Mouse (Mus musculus) limb, embryonic 14.5 days (tissue): ENCODE data around the gene Cenpq. TPM values are rescaled to one million over a fixed set of nuclear protein-coding genes. Genes with fewer than 3 reads are reported as not detected.

Experiments used
- ATAC-seq: fragments of 200-750 bp; cut with Nextera tagmentation; 2 replicates; pipeline ENCODE4 v1.8.0; 2017; ENCODE audit warnings: low read depth, moderate number of reproducible peaks, moderate TSS enrichment; ENCODE audit not compliant: low FRiP score
- DNase-seq: peaks from one replicate; pipeline ENCODE4 v3.0.0-alpha.2; 2015; ENCODE audit warnings: low spot score
- H3K27ac ChIP-seq: fragments of 300-500 bp; sonication (generic); replicated peaks from 2 replicates; pipeline ENCODE4 v1.5.1; 2014; ENCODE audit warnings: low read depth, mild to moderate bottlenecking, low read length, moderate library complexity, mixed read lengths
- H3K27me3 ChIP-seq: fragments of 300-500 bp; sonication (generic); 2 replicates; pipeline ENCODE4 v1.6.1; 2014; ENCODE audit warnings: low read length, mixed read lengths; ENCODE audit not compliant: control insufficient read depth, insufficient read depth
- H3K36me3 ChIP-seq: fragments of 300-500 bp; sonication (generic); 2 replicates; pipeline ENCODE4 v1.6.1; 2014; ENCODE audit warnings: mild to moderate bottlenecking, low read length, moderate library complexity, mixed read lengths; ENCODE audit not compliant: control insufficient read depth, insufficient read depth
- H3K4me1 ChIP-seq: fragments of 300-500 bp; sonication (generic); 2 replicates; pipeline ENCODE4 v1.6.1; 2014; ENCODE audit warnings: antibody characterized with exemption, low read length, mixed read lengths; ENCODE audit not compliant: control insufficient read depth, insufficient read depth
- H3K4me2 ChIP-seq: fragments of 300-500 bp; sonication (generic); replicated peaks from 2 replicates; pipeline ENCODE4 v1.6.1; 2014; ENCODE audit warnings: low read depth, mild to moderate bottlenecking, low read length, moderate library complexity; ENCODE audit not compliant: severe bottlenecking
- H3K4me3 ChIP-seq: fragments of 300-500 bp; sonication (generic); replicated peaks from 2 replicates; pipeline ENCODE4 v1.5.1; 2014; ENCODE audit warnings: low read length
- H3K9ac ChIP-seq: fragments of 300-500 bp; sonication (generic); 2 replicates; pipeline ENCODE4 v1.6.1; 2014; ENCODE audit warnings: mild to moderate bottlenecking, low read depth, low read length, moderate library complexity; ENCODE audit not compliant: severe bottlenecking
- H3K9me3 ChIP-seq: fragments of 300-500 bp; sonication (generic); 2 replicates; pipeline ENCODE4 v1.6.1; 2016; ENCODE audit warnings: low read length; ENCODE audit not compliant: control insufficient read depth
- POLR2A ChIP-seq: fragments of 200-500 bp; IDR thresholded peaks from 2 replicates; pipeline ENCODE4 v1.8.0; 2012; ENCODE audit warnings: inconsistent platforms, mild to moderate bottlenecking, moderate library complexity, borderline replicate concordance; ENCODE audit not compliant: insufficient read depth, insufficient read length; ENCODE audit errors: extremely low read depth
- WGBS: fragments of 180-500 bp; shearing (Covaris S2); extraction: QIAGEN DNeasy Blood & Tissue Kit; methylation state at CpG from one replicate; pipeline ENCODE4 v1.1.7; 2014; 5-methylcytosine and 5-hydroxymethylcytosine counted together
- polyA plus RNA-seq, 2 experiments: library from polyadenylated mRNA; depleted of rRNA in 1 of 2; stranded (reverse) in 1 of 2; unstranded in 1 of 2; fragments of >200 nt; fragmentation: Nextera tagmentation in 1 of 2; extraction: Ambion mirVana in 1 of 2; gene quantifications; 2 replicates each; pipeline versions ENCODE4 v1.2.1 to v1.2.3; 2012 to 2014

The Cenpq gene
- polyA plus RNA-seq, 2 experiments = 17.3 to 23.2 TPM

DNA sequence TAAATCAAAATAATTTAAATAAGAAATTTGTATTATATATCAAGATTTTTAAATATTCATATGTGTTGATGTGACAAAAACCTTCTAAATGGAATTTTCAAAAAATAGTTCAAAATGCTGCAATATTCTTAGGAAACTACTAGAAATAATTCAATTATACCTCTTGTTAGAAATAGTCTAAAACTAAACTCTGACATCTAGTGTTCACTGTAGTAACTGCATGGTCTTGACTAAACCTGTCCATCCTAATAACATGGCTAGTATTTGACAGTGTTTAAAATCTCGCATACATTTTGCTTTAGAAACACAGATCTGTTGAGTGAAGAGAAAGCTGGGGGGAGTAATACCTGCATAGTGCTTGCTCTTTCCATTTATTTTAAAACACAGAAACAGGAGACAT is 38.0 kb downstream of the Cenpq start:
- Histone ChIP-seq H3K4me2 (no peak overlapping the region), H3K27ac (no peak overlapping the region), H3K4me3 (no peak overlapping the region), H3K4me1 (no peaks in the 10 kb centered on the region), H3K9me3 (no peaks in the 10 kb centered on the region), H3K36me3 (no peaks in the 10 kb centered on the region), H3K9ac (no peak overlapping the region), H3K27me3 (no peaks in the 10 kb centered on the region)
- WGBS = 63% methylated on average over 1 of the region's 1 CpGs
- ATAC-seq = no peak
- DNase-seq = peak; percentile 79
- no peak for TF ChIP-seq POLR2A

DNA sequence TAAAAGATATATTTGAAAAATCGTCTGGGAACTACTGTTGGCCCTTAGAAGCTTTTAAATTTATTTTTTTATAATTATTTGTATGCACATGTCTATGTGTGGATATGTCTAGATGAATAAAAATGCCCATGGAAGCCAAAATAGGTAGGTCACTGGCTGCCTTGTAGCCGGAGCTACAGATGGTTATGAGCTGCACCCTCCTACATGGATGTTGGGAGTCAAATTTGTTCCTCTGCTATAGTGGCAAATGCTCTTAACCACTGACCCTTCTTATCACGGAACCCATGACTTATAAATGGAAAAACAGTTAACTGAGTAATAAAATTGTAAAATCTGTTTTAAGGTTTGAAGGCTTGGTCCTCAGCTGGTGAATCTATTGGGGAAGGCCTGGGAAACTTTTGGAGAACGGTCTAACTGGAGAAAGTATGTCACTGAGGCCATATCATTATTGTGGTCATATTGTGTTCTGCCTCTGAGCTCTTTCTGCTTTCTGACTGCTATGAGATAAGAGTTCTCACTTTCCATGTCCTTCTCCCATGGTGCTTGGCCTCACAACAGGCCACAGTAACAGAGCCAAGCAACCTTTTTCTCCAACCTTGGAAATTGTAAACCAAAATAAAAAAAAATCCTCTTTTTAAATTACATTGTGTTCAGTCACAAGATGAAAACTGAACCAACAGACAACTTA is 46.9 kb downstream of the Cenpq start:
- H3K4me3 ChIP-seq = no peak overlapping the region
- H3K4me2 ChIP-seq = no peak overlapping the region
- DNase-seq = no peak
- 78% methylated on average over 4 of the region's 4 CpGs for WGBS
- no peaks in the 10 kb centered on the region for H3K27me3 ChIP-seq
- no peak for ATAC-seq
- no peak overlapping the region for H3K9ac ChIP-seq
- no peaks in the 10 kb centered on the region for H3K36me3 ChIP-seq
- H3K9me3 ChIP-seq = no peaks in the 10 kb centered on the region
- no peak for TF ChIP-seq POLR2A
- H3K27ac ChIP-seq = no peak overlapping the region
- no peaks in the 10 kb centered on the region for H3K4me1 ChIP-seq

DNA sequence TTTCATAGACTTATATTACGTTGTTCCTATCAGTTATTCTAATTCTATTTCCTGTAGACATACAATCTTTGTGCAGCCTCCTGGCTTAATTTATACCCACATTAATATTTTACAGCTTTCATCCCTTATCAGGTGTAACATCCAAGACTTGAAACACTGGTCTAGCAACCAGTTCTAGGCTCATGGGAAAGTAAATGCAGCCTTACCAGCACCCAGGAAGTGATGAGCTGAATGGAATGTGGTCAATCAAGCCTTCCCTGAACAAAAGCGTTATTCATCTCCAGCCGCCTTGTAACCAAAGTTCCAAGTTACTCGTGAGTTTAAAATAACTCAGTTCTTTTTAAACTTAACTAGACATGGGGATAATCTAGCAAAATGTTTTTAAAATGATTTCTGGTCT is 49.7 kb downstream of the Cenpq start:
- no peak for TF ChIP-seq POLR2A
- Histone ChIP-seq H3K27me3 (no peaks in the 10 kb centered on the region), H3K4me1 (no peaks in the 10 kb centered on the region), H3K4me3 (no peak overlapping the region), H3K9me3 (no peaks in the 10 kb centered on the region), H3K36me3 (no peaks in the 10 kb centered on the region), H3K27ac (no peak overlapping the region), H3K4me2 (no peak overlapping the region), H3K9ac (no peak overlapping the region)
- DNase-seq (peak; percentile 19), ATAC-seq (no peak)
- 79% methylated on average over 4 of the region's 4 CpGs for WGBS

DNA sequence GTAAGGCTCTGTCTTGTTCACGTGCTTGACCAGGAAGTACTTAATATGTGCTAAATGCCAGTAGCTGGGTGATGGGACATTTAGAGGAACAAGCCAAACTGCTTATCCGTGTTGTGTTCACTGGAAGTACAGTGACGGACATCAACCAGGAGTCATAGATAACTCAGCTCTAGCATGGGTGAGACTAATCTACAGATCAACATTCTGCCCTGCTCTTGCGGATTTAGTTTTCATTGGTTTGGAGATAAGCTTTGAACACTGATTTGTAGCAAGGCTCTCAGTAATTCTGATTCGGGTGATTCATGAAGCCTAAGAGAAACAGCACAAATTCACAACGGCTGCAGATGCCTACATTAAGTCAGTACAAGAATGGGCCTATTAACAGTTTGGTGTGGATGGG is 52.7 kb downstream of the Cenpq start:
- H3K9ac ChIP-seq = no peak overlapping the region
- 0 out of 2 replicates have a peak, but pooled peaks cover 4% of the 10 kb centered on the region for H3K4me1 ChIP-seq
- no peak overlapping the region for H3K4me3 ChIP-seq
- ATAC-seq (no peak), DNase-seq (no peak)
- no peak overlapping the region for H3K27ac ChIP-seq
- no peak overlapping the region for H3K4me2 ChIP-seq
- no peak for TF ChIP-seq POLR2A
- H3K27me3 ChIP-seq = no peaks in the 10 kb centered on the region
- H3K9me3 ChIP-seq = no peaks in the 10 kb centered on the region
- WGBS = 88% methylated on average over 6 of the region's 6 CpGs
- no peaks in the 10 kb centered on the region for H3K36me3 ChIP-seq

DNA sequence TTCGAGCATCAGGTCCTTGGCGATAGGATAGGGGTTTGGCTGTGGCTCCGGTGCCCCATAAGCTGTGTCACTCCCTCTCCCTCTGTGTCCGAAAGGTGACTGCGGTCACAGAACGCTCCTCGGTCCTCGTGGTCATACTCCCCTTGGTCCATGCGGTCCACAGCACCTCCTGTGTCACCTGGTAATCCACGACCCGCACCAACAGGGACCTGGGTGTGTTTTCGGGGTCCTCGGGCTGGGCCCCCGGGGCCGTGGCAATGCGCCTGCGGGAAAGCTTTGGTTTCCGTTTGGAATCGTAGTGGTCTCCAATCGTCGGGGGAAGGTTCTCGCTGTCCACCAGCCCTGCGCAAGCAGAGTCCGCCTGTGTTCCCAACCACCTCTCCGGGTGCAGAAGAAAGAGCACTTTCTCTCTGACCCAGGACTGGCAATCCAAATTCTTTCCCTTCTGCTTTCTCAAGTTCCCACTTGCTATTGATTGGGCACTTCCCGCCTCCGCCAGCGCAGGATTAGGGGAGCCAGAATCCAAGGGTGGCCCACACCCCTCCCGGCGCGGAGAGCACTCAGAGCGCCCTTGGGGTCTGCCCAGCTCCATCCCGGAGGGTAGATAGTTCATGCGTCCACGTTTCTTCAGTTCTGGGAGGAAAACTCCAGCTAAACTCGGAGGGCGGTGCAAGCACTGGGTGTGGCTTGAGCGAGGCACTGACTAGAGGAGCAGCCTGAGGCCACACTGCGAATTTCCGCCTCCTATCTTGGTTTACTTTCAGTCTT is 54.7 kb downstream of the Cenpq start, which contains the start of gene 9130008F23Rik:
9130008F23Rik (minus strand) TSS at position 636 of the 768 bp plus-strand sequence.
- no peak for TF ChIP-seq POLR2A
- H3K9ac ChIP-seq = peak within 1 kb of the TSS; percentile 68
- ATAC-seq = peak; percentile 71

More for the DNA sequence above, 54.7 kb downstream of the Cenpq start, which contains the start of gene 9130008F23Rik:
- Histone ChIP-seq H3K27ac (no peak within 1 kb of the TSS; the same call in 1 of the 2 replicates), H3K36me3 (no peaks in the 10 kb centered on the region), H3K27me3 (no peaks in the 10 kb centered on the region), H3K4me1 (peaks cover 7% of the 10 kb centered on the region; the same call in 1 of the 2 replicates), H3K4me3 (peak within 1 kb of the TSS; percentile 58), H3K9me3 (no peaks in the 10 kb centered on the region), H3K4me2 (peak within 1 kb of the TSS; percentile 88)
- WGBS = under 1% methylated on average over 40 of the region's 40 CpGs
- DNase-seq = peak; percentile 59
